Mouse (Mus musculus) cerebellum, adult (tissue): ENCODE measurements at regions not wholly inside any gene's neighbourhood (a gene's known extent, or its start where the extent isn't known, plus 50 kb on each side); places are given as distances from the start of the nearest gene placed in this dataset.

Experiments
- ATAC-seq: cut with Nextera tagmentation; 2 replicates; pipeline ENCODE4 v1.9.2; 2017; ENCODE audit warnings: mild to moderate bottlenecking, moderate library complexity, mixed read lengths; ENCODE audit not compliant: insufficient number of reproducible peaks, low FRiP score, low TSS enrichment

DNA sequence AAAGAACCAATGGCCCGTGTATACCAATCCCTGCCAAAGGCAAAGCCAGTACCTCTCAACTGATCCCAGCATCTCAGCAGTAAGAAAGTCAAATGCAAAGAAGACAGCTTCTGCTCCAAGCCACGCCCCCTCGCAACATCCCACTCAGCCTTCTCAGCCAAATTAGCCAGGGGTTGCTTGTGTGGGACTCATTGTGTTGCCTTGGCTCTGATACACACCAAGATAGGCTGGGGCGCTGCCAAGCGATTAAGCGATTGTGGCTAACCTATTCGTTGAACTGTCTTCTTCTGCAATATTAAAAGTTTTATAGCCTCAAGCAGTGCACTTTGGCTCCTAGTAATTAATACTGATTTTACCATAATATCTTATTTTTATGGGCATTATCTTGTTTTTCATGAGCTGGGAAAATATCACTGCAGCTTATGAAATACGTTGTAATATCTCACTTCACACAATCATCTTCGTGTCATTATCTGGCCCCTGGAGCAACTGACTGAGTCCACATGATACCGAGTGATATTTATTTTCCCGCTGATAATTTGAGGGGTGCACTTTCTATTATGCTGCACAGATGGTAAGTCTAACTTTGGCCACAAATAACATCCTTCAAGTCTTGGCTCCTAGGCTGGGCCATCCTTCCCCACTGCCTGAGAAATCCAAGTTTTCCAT lies 129.3 kb downstream of the Gm4791 start:
- no peak for ATAC-seq

DNA sequence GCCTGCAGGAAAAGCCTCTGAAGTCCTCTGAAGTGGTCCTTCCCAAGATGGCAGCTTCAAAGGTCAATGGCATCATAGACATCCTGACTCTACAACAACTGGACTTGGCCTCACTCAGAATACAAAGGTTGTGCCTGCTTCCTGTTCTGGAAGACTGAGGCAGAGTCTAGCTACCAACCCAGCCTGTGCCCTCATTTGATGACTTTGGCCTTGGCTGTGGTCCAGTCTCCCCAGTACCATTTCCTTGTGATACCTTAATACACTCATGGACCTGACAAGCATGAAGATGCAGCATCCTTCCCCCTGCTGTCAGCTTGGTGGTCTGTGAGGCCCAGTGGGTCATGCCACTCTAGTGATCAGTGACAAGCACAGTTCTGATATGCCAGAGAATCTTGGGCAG lies 130.6 kb downstream of the Gm4791 start:
- ATAC-seq = no peak

DNA sequence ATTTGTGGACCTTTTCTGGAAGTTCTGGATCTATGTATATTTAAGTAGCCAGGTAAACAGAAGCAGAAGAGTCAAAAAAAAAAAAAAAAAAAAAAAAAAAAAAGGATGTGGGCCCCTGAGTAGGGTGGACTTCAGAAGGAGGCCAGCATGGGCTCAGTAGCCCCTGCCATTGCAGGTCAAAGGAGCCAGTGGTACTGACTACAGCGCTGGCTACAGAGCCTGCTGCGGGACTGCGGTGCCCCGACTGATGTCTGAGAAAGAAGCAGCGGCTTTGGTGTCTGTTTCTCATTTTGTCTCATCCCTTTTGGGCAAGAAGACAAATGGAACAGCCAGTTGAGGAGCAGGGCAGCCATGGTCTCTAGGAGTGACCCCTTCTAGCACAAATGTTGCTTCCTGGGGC lies 134.9 kb downstream of the Gm4791 start:
- ATAC-seq = no peak

DNA sequence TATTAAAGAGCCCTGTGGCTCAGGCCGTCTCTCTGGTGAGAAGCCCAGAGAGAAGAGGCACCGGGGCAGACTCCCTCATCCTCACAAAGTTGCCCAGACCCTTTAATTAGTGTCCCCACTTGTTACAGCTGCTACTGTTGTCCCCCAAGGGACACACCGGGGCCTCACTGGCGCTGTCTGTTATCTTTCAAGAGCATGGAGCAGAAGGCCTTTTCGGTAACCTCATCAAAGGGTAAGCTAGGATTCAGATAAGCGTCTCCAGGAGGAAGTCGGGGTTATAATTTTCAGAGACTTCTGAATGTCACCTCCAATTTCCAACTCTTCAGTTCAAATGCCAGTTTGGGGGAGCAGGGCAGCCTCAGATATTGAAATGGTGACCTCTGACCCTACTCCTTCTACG lies 135.3 kb downstream of the Gm4791 start:
- ATAC-seq = no peak

DNA sequence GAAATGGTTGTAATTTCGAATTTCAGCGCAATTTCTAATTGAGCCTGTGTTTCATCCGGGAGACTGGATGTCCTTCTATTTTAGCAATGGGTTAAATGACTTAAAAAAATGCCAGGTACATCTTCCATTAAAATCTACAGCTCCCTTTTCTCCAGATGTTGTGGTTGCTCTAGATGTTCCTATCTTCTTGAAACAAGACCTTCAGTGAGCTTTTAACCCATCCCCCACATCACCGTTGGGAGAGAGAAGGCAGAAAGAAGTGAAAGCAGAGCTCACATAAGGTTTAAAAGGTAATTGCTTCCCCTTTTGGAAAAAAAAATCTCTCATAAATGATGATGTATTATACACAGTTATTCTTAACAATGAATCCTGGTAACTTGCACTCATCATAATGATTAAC lies 135.9 kb downstream of the Gm4791 start:
- no peak for ATAC-seq

DNA sequence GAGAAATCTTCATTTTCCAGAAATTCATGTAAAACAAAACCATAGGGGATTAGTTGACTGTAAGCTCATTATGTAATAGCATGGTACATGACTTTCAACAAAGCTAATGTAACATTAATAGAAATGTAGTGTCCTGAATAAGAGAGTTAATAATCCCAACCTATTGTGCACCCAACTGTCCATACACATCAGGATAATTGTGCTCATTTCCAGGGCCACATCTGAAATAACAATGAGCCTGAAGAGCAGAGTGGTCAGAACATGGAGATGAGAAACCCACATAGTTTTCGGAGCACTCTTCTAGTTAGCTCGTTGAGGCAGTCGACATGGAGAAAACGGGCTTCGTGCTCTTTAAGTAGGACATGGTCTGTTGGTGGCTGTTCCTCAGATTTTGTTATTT lies 138.1 kb downstream of the Gm4791 start:
- no peak for ATAC-seq

DNA sequence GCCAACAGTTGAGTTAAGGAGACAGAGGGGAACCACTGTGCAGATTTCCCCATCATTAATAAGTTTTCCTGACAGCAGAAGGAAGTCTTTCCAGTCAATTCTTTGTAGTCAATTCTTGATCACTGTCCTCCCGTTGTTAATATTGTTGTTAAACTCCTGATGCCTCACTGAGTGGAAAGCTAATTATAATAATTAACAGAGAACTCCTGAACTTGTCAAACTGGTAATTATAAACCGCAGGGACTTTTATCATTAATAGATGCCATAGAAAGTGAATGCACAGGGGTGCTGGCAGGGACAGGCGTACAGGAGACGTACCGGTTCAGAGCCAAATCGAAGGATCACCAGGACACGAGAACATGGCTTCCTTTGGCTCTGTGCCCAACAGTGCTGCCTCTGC lies 154.9 kb downstream of the Gm4791 start:
- no peak for ATAC-seq

DNA sequence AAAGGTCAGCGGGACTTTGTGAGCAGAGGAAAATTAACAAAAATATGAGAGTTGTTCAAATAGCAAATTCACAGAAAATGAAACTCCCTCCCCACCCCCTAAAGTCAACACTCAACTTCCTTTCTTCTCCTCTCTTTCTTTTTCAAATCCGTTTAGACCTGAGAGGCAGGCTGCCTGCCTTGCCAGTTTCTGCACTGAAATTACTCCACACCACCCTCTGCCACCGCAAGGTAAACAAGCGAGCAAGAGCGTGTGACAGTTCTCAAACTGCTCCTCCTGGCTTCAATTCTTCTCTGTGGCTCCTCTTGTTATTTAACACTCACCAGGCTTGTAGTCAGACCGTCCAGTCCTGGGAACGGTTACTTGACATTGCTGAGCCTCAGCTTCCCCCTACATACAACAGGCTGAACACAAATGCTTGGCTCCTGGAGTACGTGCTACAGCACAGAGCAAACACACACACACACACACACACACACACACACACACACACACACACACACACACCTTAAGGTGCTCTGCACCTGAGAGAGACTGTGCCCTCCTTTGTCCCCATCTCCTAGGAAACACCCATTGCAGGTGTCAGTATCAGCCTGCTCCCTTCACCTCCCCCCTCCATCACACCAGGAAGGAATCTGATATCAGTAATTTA lies 167.1 kb downstream of the Gm4791 start:
- ATAC-seq = no peak

DNA sequence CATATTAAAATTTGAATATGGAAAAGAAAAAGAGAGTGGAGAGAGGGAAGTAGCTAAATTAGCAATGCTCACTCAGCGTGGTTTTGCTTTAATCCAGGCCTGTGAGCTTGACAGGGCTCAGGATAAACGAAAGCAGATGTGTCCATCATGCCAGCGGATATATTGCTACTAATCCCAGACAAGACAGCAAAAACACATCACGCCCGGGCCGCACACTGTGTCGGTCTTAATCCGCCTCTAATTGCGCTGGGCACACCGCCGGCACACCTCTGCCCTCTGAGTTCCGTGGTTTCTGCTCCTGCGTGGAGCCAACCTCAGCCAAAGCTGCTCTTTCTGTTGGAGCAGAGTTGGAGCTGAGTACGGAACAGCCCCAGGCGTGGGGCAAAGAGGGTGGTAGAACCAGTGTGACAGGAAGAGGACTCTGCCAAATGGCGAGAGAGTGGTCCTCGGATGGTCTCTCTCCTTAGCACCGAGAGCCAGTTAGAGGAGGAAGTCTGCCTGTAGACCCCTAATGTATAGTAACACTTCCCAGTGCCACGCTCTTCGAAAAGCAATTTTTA lies 169.2 kb downstream of the Gm4791 start:
- ATAC-seq = no peak

DNA sequence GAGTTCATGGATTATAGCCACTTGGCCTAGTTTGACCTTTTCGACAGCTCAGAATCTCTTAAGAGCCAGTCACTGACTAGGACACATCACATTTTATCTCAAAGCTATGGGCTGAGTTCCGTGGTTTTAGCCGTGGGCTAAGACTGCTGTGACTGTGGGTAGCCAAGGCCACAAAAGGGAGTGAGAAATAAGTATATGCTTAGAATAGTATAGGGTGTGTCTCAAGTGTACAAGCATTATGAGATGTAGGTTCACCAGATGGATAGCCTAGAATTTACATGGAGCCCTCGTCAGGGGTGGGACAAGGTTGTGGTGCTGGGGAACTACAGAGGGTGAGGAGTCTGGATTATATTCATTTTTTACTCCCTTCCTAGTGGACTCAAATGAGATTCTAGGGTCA lies 177.5 kb downstream of the Gm4791 start:
- ATAC-seq = no peak

DNA sequence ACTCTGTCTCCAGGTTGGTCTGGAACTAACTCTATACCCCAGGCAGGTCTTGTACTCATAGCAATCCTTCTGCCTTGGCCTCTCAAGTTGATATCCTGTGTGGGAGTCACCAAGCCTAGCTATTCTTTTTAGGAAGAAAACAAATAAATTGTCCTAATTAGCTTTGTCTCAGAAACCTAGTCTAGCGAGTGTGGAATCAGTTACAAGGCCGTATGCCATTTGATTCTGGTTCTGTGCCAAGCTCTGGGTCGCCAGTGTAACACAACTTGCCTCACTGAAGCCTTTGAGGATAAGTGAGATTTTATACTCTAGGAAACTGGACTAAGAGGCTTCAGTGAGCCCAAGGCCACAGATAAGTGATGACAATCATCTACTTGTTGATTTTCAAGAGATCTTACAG lies 219.6 kb downstream of the Gm4791 start:
- ATAC-seq = no peak

DNA sequence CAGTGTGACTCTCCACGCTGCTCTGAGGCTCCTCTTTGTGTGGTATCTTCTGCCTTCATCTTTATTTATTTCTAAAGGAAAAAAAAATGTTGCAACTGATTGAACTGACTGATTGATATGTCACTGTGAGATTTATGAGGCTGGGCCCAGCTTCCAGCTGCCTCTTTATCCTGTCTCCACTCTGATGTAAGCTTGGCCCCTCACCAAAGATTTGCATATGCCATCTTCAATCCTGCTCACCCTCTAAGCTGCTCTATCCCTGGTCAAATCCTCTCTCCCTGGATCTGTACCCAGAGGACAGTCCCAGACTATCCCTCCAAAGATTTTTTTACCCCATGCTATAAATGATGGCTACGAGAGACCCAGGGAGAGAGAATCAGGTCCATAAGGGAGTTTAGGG lies 225.0 kb downstream of the Gm4791 start:
- no peak for ATAC-seq

DNA sequence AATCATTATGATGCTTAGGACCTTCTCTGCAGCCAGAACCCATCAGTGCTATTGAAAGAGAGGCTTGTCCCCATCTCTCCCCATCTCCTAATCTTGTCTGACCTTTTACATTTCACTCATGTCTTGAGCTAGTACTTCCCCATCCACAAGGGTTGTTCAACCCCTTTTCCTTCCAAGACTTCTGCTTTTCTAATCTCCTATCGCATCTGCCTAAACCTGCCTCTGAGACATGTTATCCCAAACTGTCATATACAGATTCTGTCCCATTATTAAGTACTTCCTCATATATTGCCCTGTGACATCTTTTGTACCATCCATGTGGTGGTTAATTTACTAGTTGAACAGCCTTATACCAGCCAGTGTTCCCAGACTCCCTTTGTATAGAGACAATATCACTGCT lies 225.7 kb downstream of the Gm4791 start:
- ATAC-seq = no peak

DNA sequence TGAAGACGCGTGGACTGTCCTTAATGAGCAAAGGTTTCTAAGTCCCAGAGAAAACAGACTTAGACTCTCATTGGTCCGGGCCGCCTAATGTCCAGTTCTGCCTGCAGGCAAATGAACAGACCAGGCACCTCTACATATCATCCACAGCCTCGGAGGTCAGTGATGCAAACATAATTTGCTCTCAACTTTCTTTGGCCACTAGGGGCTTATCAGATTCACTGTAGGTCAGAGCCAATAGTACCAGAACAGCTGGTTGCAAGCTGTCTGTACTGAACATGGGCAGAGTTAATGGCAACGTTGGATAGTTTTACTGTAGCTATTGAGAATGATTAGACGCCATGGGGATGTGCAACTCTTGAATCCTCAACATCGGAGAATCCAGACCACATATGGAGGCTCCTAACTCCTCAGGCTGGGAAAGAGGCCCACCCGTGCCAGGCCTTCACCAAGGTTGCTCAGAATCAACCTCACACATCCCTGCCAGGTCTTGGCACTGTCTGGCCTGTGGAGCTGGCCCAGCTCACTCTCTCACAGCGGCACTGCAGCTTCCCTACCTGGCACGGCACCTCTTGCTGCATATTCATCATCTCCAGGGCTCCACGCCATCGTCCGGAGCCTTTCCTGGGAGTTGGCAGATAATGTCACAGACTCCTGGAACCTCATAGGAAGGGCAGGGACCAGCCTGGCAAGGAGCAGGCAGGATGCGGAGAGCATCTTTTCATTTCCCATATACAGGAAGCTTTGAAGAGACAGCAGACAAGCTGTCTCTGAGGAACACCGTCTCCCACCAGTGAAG lies 228.1 kb downstream of the Gm4791 start:
- peak; percentile 84 for ATAC-seq

DNA sequence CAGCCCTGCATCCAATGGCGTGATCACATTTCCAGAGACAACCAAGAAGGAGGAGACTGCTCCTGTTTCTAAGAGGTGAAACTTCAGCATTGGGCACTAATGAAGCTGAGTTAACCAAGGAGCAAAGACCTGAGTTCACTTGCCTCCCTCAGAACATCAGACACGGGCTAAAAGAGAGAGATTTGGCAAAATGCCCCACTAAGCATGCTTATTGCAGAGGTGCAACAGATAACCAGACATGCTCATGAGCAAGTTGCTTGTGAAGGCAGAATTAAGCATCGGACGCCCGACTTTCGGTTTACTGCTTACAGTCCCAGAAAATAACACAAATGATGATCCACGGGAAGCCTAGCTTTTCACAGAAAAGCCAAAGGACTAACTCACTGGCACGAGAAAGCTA lies 228.8 kb downstream of the Gm4791 start:
- ATAC-seq = 0 out of 2 replicates have a peak, but pooled peaks have one; percentile 1

DNA sequence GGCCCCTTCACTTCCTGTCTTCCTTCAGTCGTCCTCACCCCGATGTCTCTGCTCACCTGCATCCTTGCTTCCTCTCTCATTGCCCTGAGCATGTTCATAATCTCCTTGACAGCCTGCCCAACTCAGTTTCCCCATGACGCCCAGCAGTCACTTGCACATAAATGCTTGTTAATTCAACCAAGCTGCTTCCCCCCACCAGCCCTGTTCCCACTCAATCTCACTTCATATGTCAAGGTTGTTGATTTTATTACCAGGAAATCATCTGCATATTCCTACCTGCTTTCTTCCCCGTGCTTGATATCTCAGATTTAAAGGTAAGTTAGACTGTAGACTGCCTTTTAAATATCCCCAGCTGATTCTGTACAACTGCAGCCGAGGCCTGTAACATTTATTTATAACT lies 230.2 kb downstream of the Gm4791 start:
- ATAC-seq = no peak

DNA sequence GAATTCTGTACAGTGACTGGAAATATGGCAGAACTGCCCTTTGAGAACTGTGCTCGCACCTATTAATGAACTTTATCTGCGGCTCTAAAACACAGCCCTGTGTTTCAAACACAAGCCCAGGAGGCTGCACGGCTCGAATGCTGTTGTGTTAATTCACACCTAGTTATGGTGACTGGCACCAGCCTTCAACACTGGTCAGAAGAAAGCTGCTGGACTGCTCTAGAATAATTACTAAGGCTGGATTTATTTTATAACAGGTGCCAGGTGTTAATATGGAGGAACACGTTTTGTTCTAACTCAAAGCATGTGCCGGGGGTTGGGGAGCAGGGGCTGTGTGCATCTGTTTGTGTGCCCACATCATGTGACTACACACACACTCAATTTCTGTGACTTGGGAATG lies 230.8 kb downstream of the Gm4791 start:
- ATAC-seq = no peak

DNA sequence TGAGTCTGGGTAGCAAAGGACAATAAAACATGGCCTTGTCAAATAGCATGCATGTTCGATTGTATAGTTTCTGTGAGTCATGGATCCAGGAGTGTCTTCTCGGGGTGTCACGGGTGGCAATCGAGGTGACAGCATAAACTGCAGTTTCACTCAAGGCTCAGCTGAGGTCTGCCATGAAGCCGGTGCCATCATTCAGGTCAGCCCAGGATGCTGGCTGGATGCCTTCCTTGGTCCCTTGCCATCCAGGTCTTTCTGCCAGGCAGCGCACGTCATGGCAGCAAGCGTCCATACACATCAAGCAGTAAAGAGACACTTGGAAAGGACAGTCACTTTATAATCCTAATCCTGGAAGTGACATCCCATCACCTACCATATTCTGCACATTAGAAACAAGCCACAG lies 242.4 kb downstream of the Gm4791 start:
- ATAC-seq = peak; percentile 72; the same call in 1 of the 2 replicates

DNA sequence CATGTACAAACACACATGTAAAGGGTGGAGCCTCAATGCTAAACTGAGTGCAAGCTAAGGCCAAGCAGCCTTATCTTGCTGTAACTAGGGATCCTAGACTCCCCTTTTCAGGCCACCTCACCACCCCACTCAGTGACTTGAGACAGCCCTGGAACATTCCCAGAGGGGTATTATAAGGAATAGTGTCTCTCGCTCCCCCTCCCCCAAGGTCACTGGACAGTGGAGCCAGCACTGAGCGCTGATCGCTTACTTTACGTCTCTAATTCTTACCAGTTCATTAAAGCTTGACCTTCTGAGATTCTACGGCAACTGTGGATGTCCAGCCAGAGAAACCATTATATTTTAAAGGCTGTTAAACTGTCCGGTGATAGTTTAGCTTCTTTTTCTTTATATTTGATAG lies 243.5 kb downstream of the Gm4791 start:
- no peak for ATAC-seq

DNA sequence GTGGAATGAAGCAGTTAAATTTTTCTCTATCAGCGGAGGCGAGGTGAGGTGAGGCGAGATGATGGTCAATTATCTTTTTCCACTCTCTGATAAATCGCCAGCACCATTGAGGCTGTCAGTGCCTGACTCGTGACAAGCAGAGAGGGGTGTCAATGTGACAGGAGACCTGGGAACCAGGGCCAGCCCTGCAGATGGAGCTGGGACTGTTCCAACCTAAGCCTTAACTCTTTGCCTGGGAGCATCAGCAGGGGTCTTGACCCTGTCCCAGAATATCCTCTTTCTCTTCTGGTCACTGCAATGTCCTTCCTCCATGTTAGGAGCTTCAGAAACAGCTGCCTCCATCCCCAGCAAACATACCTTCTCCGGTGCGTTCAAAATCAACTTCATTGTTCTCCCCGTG lies 244.0 kb downstream of the Gm4791 start:
- ATAC-seq = no peak

DNA sequence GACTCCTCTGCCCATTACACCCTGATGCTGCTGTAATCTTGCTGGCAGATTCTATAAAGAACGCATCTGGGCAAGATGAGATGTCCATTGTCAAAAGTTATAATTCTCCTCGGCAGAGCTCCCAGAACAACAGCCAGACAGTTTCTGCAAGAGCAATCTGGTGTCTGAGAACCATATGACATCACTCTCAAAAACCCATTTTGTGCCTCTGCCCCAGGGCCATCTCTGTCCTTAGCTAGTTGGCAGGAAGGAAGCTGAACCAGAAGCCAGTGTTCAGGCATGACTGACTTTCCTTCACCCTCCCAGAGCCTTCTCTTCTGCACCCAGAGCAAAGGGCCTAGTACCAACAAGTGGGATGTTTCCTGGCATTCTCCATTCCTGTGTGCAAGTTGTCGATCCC lies 250.5 kb downstream of the Gm4791 start:
- no peak for ATAC-seq
